Mouse (Mus musculus) liver, embryonic 15.5 days (tissue): ENCODE measurements around the gene Klhl9. TPM values are rescaled to one million over a fixed set of nuclear protein-coding genes. Genes with fewer than 3 reads are reported as not detected.
"Not testable (repeated sequence)": the region's sequence is repeated elsewhere in the genome, so short reads cannot be mapped to it uniquely, and the experiment has no call there.

Source experiments
- ATAC-seq: fragments of 200-750 bp; cut with Nextera tagmentation; 2 replicates; pipeline ENCODE4 v1.8.0; 2017; ENCODE audit warnings: moderate number of reproducible peaks, mild to moderate bottlenecking, moderate library complexity; ENCODE audit not compliant: insufficient read depth
- H3K27ac ChIP-seq: fragments of 300-500 bp; sonication (generic); replicated peaks from 2 replicates; pipeline ENCODE4 v1.5.1; 2015; ENCODE audit warnings: mild to moderate bottlenecking, inconsistent platforms
- H3K27me3 ChIP-seq: fragments of 300-500 bp; sonication (generic); 2 replicates; pipeline ENCODE4 v1.6.1; 2015; ENCODE audit warnings: mild to moderate bottlenecking, inconsistent platforms
- H3K36me3 ChIP-seq: fragments of 300-500 bp; sonication (generic); replicated peaks from 2 replicates; pipeline ENCODE4 v1.6.1; 2015; ENCODE audit warnings: moderate library complexity, mild to moderate bottlenecking, inconsistent platforms
- H3K4me1 ChIP-seq: fragments of 300-500 bp; sonication (generic); replicated peaks from 2 replicates; pipeline ENCODE4 v1.6.1; 2015; ENCODE audit warnings: inconsistent platforms
- H3K4me2 ChIP-seq: fragments of 300-500 bp; sonication (generic); 2 replicates; pipeline ENCODE4 v1.6.1; 2015; ENCODE audit warnings: moderate library complexity, mild to moderate bottlenecking, inconsistent platforms
- H3K4me3 ChIP-seq: fragments of 300-500 bp; sonication (generic); replicated peaks from 2 replicates; pipeline ENCODE4 v1.5.1; 2015; ENCODE audit warnings: mild to moderate bottlenecking, inconsistent platforms
- H3K9ac ChIP-seq: fragments of 300-500 bp; sonication (generic); 2 replicates; pipeline ENCODE4 v1.6.1; 2015; ENCODE audit warnings: moderate library complexity, mild to moderate bottlenecking, inconsistent platforms
- H3K9me3 ChIP-seq: fragments of 300-500 bp; sonication (generic); replicated peaks from 2 replicates; pipeline ENCODE4 v1.6.1; 2016; ENCODE audit warnings: inconsistent platforms
- WGBS: fragments of 180-500 bp; shearing (Covaris S2); methylation state at CpG from one replicate; pipeline ENCODE4 v1.1.7; 2015; ENCODE audit warnings: mixed read lengths; ENCODE audit not compliant: insufficient replicate concordance; 5-methylcytosine and 5-hydroxymethylcytosine counted together
- polyA plus RNA-seq: library from polyadenylated mRNA; unstranded; fragments of >200 nt; fragmentation: Nextera tagmentation; extraction: Ambion mirVana; gene quantifications from 2 replicates; pipeline ENCODE4 v1.2.1, GENCODE M21; 2015

The Klhl9 gene
- 22.3 and 22.6 TPM in 2 replicates for polyA plus RNA-seq

DNA sequence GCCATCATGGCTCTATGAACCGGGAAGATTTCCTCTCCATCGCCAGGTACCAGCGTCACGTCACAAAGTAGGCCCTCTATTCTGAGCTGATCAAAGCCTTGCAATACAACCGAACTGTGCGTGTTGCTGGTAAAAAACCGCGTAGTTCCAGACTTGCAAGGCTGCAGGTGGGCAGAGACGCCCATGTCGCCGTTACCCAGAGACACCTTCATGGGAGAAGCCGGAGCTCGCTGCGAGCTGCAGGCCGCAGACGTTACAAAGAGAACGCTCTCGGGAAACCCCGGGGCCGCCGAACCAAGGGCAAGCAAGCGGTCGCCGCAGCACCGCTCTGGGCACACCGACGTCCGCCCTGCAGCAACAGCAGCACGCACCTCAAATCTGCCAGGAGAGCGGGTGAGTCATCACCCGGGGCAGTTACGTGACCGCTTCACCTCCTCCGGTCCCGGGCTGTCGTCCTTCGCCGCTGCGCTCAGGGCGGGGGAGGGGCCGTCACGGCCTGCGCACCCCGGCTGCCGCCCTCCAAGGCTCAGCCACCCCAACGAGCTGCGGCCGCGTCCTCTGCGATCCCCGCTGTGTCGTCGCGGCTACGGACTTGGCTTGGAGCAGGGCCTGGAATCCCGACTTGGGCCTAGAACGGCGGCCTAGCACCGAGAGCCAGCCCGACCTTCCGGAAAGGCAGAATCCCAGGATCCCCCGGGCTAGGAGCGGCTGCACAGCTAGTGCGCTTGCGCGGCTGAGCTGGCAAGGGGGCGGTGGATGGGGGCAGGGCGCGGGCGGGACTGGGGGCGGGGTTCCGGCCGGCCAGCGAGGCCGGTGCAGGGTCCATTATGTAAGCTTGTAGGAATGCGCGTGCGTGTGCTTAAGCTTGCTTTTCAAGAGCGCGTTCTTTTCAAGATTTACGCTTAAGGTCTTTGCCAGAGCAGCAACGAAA lies at the start of gene Klhl9, which contains the start of gene Gm26566:
Klhl9 (minus strand) TSS at position 675 of the 931 bp plus-strand sequence.
Gm26566 (plus strand) TSS at position 15 of the 931 bp plus-strand sequence.
- Histone ChIP-seq H3K27ac (peak within 1 kb of the TSS; percentile 93), H3K4me3 (peak within 1 kb of the TSS; percentile 92), H3K9ac (peak within 1 kb of the TSS; percentile 92), H3K36me3 (peaks cover 17% of the 10 kb centered on the region), H3K27me3 (no peaks in the 10 kb centered on the region), H3K9me3 (no peaks in the 10 kb centered on the region), H3K4me2 (peak within 1 kb of the TSS; percentile 82), H3K4me1 (peaks cover 33% of the 10 kb centered on the region)
- peak; percentile 96 for ATAC-seq
- WGBS = under 1% methylated on average over 82 of the region's 82 CpGs

DNA sequence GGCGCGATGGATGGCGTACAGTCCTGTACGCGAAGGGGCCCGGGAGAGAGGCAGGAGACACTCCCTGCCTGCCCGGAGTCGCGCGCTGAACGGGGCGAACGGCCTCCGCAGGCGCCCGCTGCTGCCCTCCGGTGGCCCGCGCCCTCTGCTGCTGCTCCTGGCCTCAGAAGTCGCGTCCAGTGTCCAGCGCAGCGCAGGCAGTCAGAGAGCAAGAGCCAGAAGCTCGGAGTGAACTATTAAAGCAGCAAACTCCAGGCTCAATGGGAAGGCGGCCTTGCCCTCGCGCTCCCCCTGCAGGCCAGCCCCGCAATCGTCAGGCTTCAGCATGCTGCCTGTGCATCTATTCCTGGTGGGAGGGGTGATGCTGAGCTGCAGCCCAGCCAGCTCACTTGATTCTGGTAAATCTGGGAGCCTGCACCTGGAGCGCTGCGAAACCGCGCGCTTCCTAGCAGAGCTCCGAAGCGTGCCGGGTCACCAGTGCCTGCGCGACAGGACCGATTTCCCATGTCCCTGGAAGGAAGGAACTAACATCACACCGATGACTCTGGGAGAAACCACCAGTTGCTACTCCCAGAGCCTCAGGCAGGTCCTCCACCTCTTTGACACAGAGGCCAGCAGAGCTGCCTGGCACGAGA lies 41.2 kb upstream of the Klhl9 start:
- not testable (repeated sequence) for H3K36me3 ChIP-seq, H3K4me1 ChIP-seq, H3K27ac ChIP-seq, H3K27me3 ChIP-seq, ATAC-seq, H3K9me3 ChIP-seq, H3K9ac ChIP-seq
- peak overlapping the region; percentile 65 for H3K4me2 ChIP-seq
- H3K4me3 ChIP-seq = peak overlapping the region; percentile 48
- 2% methylated on average over 38 of the region's 42 CpGs for WGBS

DNA sequence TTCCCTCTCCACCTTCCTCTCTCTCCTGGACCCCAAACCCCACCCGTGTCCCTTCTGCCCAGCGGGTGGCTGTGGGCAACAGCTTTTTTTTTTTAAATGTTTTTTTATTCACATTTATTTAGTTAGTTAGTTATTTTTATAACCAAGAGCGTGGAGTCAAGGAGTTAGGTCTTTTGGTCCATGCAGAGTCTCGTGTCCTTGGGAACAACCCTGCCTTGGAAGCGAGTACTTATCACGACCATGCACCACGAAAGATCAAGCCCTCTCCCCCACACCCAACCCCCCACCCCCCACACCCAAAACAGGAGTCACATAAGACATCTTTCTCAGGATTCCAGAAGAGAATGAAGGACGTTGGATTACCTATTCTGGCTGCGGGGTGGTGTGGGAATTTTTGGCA lies 40.1 kb upstream of the Klhl9 start:
- H3K4me2 ChIP-seq, H3K4me1 ChIP-seq, H3K9ac ChIP-seq, H3K4me3 ChIP-seq, ATAC-seq, H3K36me3 ChIP-seq, H3K9me3 ChIP-seq, H3K27ac ChIP-seq, H3K27me3 ChIP-seq: not testable (repeated sequence)
- WGBS = 33% methylated on average over 9 of the region's 9 CpGs

DNA sequence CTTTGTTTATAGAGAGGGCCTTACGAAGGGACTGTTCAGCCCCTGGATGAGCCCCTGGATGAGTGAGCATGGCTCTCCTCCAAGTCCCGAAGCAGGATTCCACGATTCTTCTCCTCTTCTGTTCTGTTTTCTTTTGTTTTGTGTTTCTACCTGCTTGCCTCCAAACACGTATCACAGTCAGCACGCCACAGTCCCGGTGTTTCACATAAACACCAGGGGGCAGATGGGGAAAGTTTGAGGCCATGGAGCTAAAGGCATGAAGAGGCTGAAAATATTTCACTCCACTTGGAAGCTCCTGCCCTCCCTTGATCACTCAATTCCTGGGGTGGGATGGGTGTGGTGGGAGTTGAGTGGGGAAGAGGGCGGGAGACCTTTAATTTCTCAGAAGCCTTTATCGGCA lies 39.5 kb upstream of the Klhl9 start:
- not testable (repeated sequence) for H3K9ac ChIP-seq, H3K27ac ChIP-seq, H3K36me3 ChIP-seq, H3K4me3 ChIP-seq, ATAC-seq, H3K9me3 ChIP-seq, H3K4me2 ChIP-seq, H3K4me1 ChIP-seq, H3K27me3 ChIP-seq
- WGBS = 50% methylated on average over 6 of the region's 8 CpGs

GRCm38 (mm10) chr4:88760431-88760830 lies 38.2 kb upstream of the Klhl9 start:
- not testable (repeated sequence) for H3K4me1 ChIP-seq, H3K9me3 ChIP-seq, H3K27ac ChIP-seq, H3K27me3 ChIP-seq, ATAC-seq, H3K36me3 ChIP-seq, H3K9ac ChIP-seq
- Histone ChIP-seq H3K4me3 (peak overlapping the region; percentile 46), H3K4me2 (peak overlapping the region; percentile 67)
- WGBS = 0% methylated on average over 27 of the region's 28 CpGs

- not testable (repeated sequence) for H3K4me1 ChIP-seq, H3K9me3 ChIP-seq, ATAC-seq, H3K36me3 ChIP-seq, H3K27me3 ChIP-seq, H3K9ac ChIP-seq, H3K27ac ChIP-seq
- 14% methylated on average over 10 of the region's 14 CpGs for WGBS
- Histone ChIP-seq H3K4me2 (peak within 1 kb of the TSS; percentile 67), H3K4me3 (peak within 1 kb of the TSS; percentile 46)
These were observed 37.5 kb upstream of the Klhl9 start, which contains the start of gene Gm13283 for GRCm38 (mm10) chr4:88759610-88760268. TSS of gene Gm13283 (plus strand) at chr4:88760119.

DNA sequence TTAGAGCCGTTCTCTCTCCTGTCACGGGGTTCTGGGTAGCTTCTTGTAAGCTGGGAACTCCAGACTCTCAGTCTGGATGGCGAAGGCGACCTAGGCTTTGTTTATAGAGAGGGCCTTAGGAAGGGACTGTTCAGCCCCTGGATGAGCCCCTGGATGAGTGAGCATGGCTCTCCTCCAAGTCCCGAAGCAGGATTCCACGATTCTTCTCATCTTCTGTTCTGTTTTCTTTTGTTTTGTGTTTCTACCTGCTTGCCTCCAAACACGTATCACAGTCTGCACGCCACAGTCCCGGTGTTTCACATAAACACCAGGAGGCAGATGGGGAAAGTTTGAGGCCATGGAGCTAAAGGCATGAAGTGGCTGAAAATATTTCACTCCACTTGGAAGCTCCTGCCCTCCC lies 36.5 kb upstream of the Klhl9 start:
- not testable (repeated sequence) for H3K27ac ChIP-seq, H3K4me2 ChIP-seq, H3K4me3 ChIP-seq, ATAC-seq, H3K27me3 ChIP-seq, H3K9me3 ChIP-seq, H3K4me1 ChIP-seq, H3K36me3 ChIP-seq, H3K9ac ChIP-seq
- WGBS = 68% methylated on average over 9 of the region's 9 CpGs

- H3K36me3 ChIP-seq, H3K9me3 ChIP-seq, H3K4me1 ChIP-seq, H3K27me3 ChIP-seq: not testable (repeated sequence)
- Histone ChIP-seq H3K27ac (peak overlapping the region; percentile 86), H3K4me3 (peak overlapping the region; percentile 66), H3K9ac (peak overlapping the region; percentile 57), H3K4me2 (peak overlapping the region; percentile 85)
- WGBS = under 1% methylated on average over 20 of the region's 21 CpGs
- peak; percentile 100 for ATAC-seq
These were observed 35.4 kb upstream of the Klhl9 start for GRCm38 (mm10) chr4:88757628-88758031.

- peak overlapping the region; percentile 57 for H3K9ac ChIP-seq
- not testable (repeated sequence) for H3K4me1 ChIP-seq, H3K27me3 ChIP-seq, H3K9me3 ChIP-seq, H3K36me3 ChIP-seq, ATAC-seq
- H3K4me2 ChIP-seq = peak overlapping the region; percentile 85
- peak overlapping the region; percentile 86 for H3K27ac ChIP-seq
- 9% methylated on average over 29 of the region's 31 CpGs for WGBS
- peak overlapping the region; percentile 66 for H3K4me3 ChIP-seq
These were observed 34.6 kb upstream of the Klhl9 start for GRCm38 (mm10) chr4:88756581-88757513.

DNA sequence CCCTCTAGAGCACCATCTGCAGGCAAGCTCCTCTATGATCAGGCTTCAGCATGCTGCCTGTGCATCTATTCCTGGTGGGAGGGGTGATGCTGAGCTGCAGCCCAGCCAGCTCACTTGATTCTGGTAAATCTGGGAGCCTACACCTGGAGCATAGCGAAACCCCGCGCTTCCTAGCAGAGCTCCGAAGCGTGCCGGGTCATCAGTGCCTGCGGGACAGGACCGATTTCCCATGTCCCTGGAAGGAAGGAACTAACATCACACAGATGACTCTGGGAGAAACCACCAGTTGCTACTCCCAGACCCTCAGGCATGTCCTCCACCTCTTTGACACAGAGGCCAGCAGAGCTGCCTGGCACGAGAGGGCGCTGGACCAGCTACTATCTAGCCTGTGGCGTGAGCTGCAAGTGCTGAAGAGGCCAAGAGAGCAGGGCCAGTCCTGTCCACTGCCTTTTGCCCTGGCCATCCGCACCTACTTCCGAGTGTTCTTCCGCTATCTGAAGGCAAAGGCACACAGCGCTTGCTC lies 32.6 kb upstream of the Klhl9 start, which contains the start of gene Gm13271:
Gm13271 (plus strand) TSS at position 51 of the 523 bp plus-strand sequence.
- H3K4me3 ChIP-seq, H3K36me3 ChIP-seq, H3K27me3 ChIP-seq, H3K4me1 ChIP-seq, H3K4me2 ChIP-seq, H3K27ac ChIP-seq, H3K9ac ChIP-seq, H3K9me3 ChIP-seq, ATAC-seq: not testable (repeated sequence)
- 75% methylated on average over 15 of the region's 15 CpGs for WGBS
